Mouse (Mus musculus) bone marrow, adult 2 months (tissue): ENCODE measurements around the gene Cxcr5.

Experiments
- CTCF ChIP-seq: fragments of 200-500 bp; IDR thresholded peaks from 2 replicates; pipeline ENCODE4 v1.5.1; 2011; ENCODE audit warnings: low read length, control low read depth; ENCODE audit not compliant: control insufficient read depth, insufficient read depth
- POLR2A ChIP-seq: fragments of 200-500 bp; IDR thresholded peaks from 2 replicates; pipeline ENCODE4 v1.6.1; 2011; ENCODE audit warnings: low read depth, mild to moderate bottlenecking, control low read depth, low read length, borderline replicate concordance; ENCODE audit not compliant: control insufficient read depth

DNA sequence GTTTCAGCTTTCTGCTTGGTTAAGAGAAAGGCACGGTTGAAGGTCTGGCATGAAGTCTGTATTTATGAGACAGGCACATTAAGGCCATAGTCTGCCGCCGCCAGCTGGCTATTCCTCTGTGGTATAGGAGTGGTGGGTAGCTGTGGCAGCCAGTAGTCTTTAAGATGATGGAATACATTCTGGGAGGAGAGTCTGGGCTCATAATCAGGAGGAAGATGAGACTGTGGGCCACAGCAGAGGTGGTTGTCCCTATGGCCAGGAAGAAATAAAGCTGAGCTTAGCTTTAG lies 49.0 kb downstream of the Cxcr5 start:
- TF ChIP-seq CTCF, result no peak
- TF ChIP-seq POLR2A, result no peak
